Comparison of ENCODE assay signal across 31 mouse cellular contexts in genomic region chr1:106462112-106462511, GRCm38 (mm10).
"Had no signal": no experiment of that assay in that cellular context is flagged by ENCODE, and none has a peak within 500 bp of the region (broad histone marks: within the 10 kb centered on the region; RNA-seq: fewer than 3 reads in every experiment).

No protein-coding gene starts in this region.

- ATAC-seq: liver, postnatal 0 days; lung, postnatal 0 days; midbrain, embryonic 13.5 days; midbrain, embryonic 15.5 days; midbrain, embryonic 16.5 days had no signal

- H3K4me2 ChIP-seq: limb, embryonic 12.5 days; limb, embryonic 13.5 days; limb, embryonic 15.5 days; liver, embryonic 11.5 days; liver, embryonic 13.5 days; liver, embryonic 15.5 days; lung, embryonic 14.5 days; lung, embryonic 15.5 days; midbrain, embryonic 11.5 days; midbrain, embryonic 12.5 days; midbrain, embryonic 13.5 days; midbrain, embryonic 15.5 days; neural tube, embryonic 12.5 days had no signal

- H3K36me3 ChIP-seq: limb, embryonic 10.5 days; limb, embryonic 12.5 days; limb, embryonic 13.5 days; limb, embryonic 15.5 days; liver, embryonic 13.5 days; liver, embryonic 15.5 days; lung, embryonic 15.5 days; midbrain, embryonic 10.5 days; midbrain, embryonic 12.5 days; midbrain, embryonic 13.5 days; midbrain, embryonic 15.5 days; neural tube, embryonic 12.5 days had no signal

- H3K27me3 ChIP-seq: limb, embryonic 12.5 days; limb, embryonic 13.5 days; limb, embryonic 15.5 days; liver, embryonic 13.5 days; liver, embryonic 15.5 days; lung, embryonic 15.5 days; megakaryocyte, embryonic 14.5 days; midbrain, embryonic 12.5 days; midbrain, embryonic 13.5 days; midbrain, embryonic 15.5 days; neural tube, embryonic 12.5 days had no signal

- H3K4me1 ChIP-seq: limb, embryonic 10.5 days; limb, embryonic 12.5 days; limb, embryonic 13.5 days; limb, embryonic 15.5 days; liver, embryonic 13.5 days; liver, embryonic 15.5 days; lung, embryonic 15.5 days had no signal

- H3K27ac ChIP-seq: limb, embryonic 10.5 days; limb, embryonic 12.5 days; limb, embryonic 13.5 days; limb, embryonic 15.5 days; liver, embryonic 13.5 days; liver, embryonic 14.5 days; liver, embryonic 15.5 days; lung, embryonic 15.5 days; macrophage; midbrain, embryonic 10.5 days; midbrain, embryonic 12.5 days; midbrain, embryonic 13.5 days; midbrain, embryonic 15.5 days; neural tube, embryonic 12.5 days had no signal

- H3K9ac ChIP-seq: limb, embryonic 12.5 days; limb, embryonic 13.5 days; limb, embryonic 15.5 days; liver, embryonic 13.5 days; liver, embryonic 14.5 days; liver, embryonic 15.5 days; liver, postnatal 0 days; lung, embryonic 14.5 days; lung, embryonic 15.5 days; midbrain, embryonic 12.5 days; midbrain, embryonic 13.5 days; midbrain, embryonic 15.5 days; neural tube, embryonic 12.5 days had no signal

- H3K9me3 ChIP-seq: limb, embryonic 10.5 days; limb, embryonic 12.5 days; limb, embryonic 13.5 days; limb, embryonic 15.5 days; liver, embryonic 13.5 days; liver, embryonic 15.5 days; lung, embryonic 15.5 days; megakaryocyte, embryonic 14.5 days; midbrain, embryonic 10.5 days; midbrain, embryonic 12.5 days; midbrain, embryonic 13.5 days; midbrain, embryonic 15.5 days; neural tube, embryonic 12.5 days had no signal

- H3K4me3 ChIP-seq: limb, embryonic 10.5 days; limb, embryonic 12.5 days; limb, embryonic 13.5 days; limb, embryonic 15.5 days; liver, embryonic 13.5 days; liver, embryonic 15.5 days; lung, embryonic 15.5 days; megakaryocyte, embryonic 14.5 days; midbrain, embryonic 10.5 days; midbrain, embryonic 12.5 days; midbrain, embryonic 13.5 days; midbrain, embryonic 15.5 days; myocyte; neural tube, embryonic 12.5 days had no signal

- DNase-seq: left cerebral cortex, postnatal 4 days; liver; liver, embryonic 13.5 days; liver, postnatal 0 days; lung, adult 18-20 months; lung, adult 2 months; lung, embryonic 14.5 days; lung, postnatal 10 days; lung, postnatal 14 days; lung, postnatal 36 days; lung, postnatal 4 days; midbrain, embryonic 14.5 days had no signal
